Mouse (Mus musculus) bone marrow, adult 2 months (tissue): ENCODE results near the gene Boll.

ENCODE experiments used
- CTCF ChIP-seq: fragments of 200-500 bp; IDR thresholded peaks from 2 replicates; pipeline ENCODE4 v1.5.1; 2011; ENCODE audit warnings: low read length, control low read depth; ENCODE audit not compliant: control insufficient read depth, insufficient read depth
- POLR2A ChIP-seq: fragments of 200-500 bp; IDR thresholded peaks from 2 replicates; pipeline ENCODE4 v1.6.1; 2011; ENCODE audit warnings: low read depth, mild to moderate bottlenecking, control low read depth, low read length, borderline replicate concordance; ENCODE audit not compliant: control insufficient read depth

- TF ChIP-seq CTCF (no peak), POLR2A (no peak; the same call in 1 of the 2 replicates)
Observed at GRCm38 (mm10) chr1:55405272-55406022, 42.2 kb upstream of the Boll start, which contains the start of gene Plcl1.
